Mouse (Mus musculus): ENCODE measurements around the gene Pik3c2a.
A peak's percentile ranks its signal among the peaks of the same experiment; 100 is the strongest.

Pik3c2a gene

DNA sequence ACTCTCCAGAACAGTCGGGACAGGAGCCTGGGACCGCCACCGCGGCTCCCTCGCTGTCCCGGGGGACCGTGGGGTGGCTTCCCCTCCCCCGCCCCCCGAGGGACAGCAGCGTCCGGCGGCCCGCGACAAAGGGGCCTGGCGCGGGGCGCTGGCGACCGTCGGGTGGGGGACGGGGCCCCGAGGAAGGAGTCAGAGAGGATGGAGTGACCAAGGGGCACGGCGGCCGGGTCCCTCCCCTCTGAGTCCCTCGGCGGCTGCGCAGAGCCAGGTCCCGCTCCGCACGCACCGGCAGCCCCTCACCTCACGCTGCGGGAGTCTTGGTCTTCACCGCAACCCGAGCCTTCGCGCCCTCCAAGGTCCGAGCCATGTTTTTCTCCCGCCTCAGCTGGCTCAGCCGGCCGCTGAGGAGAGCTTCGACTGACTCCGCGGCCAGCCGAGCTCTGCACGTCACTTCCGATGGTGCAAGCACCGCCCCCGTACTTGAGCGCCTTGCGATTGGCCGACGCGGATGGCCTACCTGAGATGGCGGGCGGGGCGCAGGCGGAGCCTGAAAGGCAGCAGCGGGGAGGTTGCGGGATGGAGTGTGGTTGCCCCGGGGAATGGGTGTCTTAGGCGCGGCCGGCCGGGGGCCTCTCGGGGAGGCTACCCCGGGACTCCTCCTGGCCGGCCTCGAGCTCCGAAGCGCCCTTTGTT, at the start of gene Pik3c2a:
Gene Pik3c2a (minus strand): TSS at position 446 of the 693 bp plus-strand sequence.
- peak; percentile 97 for DNase-seq (ENCODE audit: low spot score)

DNA sequence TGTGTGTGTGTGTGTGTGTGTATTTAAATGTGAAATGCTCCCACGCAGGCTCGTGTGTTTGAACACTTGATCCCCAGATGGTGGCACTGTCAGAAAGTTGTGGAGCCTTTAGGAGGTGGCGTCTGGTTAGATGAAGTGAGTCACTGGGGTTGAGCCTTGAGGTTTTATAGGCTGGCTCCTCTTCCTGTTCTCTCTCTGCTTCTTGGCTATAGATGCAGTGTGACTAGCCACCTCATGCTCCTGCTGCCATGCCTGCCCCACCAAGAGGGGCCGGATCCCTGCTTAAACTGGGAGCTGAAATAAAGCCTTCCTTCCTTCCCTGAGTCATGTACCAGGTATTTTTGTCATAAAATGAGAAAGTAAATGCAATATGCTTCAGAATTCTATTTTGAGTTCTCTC, 47.9 kb upstream of the Pik3c2a start:
- no peak for DNase-seq (ENCODE audit: low spot score)

GRCm38 (mm10) chr7:116485062-116485601, 41.9 kb upstream of the Pik3c2a start:
- DNase-seq (ENCODE audit: low spot score): no peak

DNA sequence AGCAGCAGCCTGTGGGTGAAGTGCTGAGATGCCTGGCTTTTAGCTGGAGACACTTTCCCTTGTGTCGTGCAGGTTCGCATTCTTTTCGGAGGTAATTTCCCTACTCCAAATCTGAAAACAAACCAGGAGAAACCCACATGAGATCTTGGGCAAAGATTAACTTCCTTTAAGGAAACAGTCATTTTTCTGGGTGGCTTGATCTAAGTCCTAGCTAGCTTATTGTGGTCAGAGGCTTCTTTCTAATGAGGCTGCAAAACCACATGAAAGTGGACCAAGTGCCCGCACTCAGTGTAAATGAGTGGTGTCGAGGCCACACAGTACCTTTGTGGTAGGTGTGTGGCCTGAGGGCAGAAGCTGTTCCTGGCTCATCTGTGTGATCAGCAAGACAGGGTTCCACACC, 41.0 kb upstream of the Pik3c2a start:
- DNase-seq (ENCODE audit: low spot score): no peak

DNA sequence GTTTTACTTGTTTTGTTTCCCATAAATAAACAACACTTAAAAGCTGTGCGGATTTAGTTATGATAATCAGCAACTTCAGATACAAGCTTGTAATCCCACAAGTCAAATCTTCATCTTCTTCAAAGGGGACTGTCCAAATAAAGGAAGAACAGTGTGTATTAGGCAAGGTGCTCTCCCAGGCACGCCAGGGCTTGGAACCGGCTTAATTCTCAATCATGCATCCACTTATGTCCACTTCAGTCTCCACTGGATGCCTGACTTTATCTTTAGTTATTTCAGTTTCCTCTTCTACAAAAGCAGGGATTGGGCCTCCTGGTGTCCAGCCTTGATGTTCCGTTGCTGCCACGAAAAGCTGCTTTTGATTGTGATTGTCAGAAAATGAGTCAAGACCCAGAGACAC, 40.5 kb upstream of the Pik3c2a start:
- no peak for DNase-seq (ENCODE audit: low spot score)

GRCm38 (mm10) chr7:116483106-116483505, 39.9 kb upstream of the Pik3c2a start:
- DNase-seq (ENCODE audit: low spot score): no peak

DNA sequence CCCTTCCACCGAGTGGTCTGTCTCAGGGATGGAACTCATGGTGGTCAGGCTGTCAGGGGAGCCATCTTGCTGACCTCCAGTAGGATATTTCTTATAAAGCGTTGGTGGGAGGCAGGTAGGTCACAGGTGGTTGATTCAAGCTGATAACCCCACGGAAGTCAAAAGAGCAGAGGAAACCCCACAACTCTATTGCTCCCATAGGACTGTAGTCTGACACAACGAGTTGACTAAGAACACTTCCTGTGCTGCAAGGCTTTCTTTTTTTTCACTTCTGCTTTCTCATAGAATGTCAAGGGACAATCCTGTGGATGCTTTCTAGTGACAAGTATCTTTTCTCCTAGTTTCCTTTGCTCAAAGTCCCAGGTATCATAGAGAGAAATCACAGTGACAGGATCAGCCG, 33.0 kb upstream of the Pik3c2a start:
- no peak for DNase-seq (ENCODE audit: low spot score)

- DNase-seq (ENCODE audit: low spot score): no peak
These were observed 32.6 kb upstream of the Pik3c2a start for GRCm38 (mm10) chr7:116475836-116476235.

GRCm38 (mm10) chr7:116462114-116462513, 18.9 kb upstream of the Pik3c2a start:
- no peak for DNase-seq (ENCODE audit: low spot score)

- no peak for DNase-seq (ENCODE audit: low spot score)
These were observed 15.8 kb upstream of the Pik3c2a start for GRCm38 (mm10) chr7:116458985-116459441.

DNA sequence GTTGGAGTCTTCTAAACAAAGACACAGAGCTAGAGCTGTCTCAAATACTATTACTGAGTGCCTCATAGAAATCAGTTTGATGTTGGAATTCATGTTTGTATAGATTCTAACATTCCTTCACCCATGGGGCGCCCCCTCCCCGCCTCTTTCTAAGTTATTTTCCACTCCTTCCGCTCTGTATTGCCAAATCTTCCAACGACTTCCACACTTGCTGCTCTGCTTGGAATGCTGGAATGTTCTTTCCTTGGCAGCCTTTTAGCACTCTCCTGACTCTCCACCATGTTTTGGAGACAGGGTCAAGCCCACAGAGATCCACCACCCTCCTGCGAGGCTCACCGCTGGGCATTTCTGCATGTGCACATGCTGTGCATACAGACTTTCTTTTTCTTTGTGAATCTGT, 14.1 kb upstream of the Pik3c2a start:
- DNase-seq (ENCODE audit: low spot score): no peak

- DNase-seq (ENCODE audit: low spot score): no peak
These were observed 13.7 kb upstream of the Pik3c2a start for GRCm38 (mm10) chr7:116456964-116457363.

GRCm38 (mm10) chr7:116446645-116447044, 3.4 kb upstream of the Pik3c2a start:
- no peak for DNase-seq (ENCODE audit: low spot score)

GRCm38 (mm10) chr7:116444326-116444809, 1.1 kb upstream of the Pik3c2a start:
- peak; percentile 35 for DNase-seq (ENCODE audit: low spot score)

- no peak for DNase-seq (ENCODE audit: low spot score)
These were observed 562 bp upstream of the Pik3c2a start for GRCm38 (mm10) chr7:116443697-116444325.

GRCm38 (mm10) chr7:116442226-116442625, 1.0 kb downstream of the Pik3c2a start:
- DNase-seq (ENCODE audit: low spot score): no peak

DNA sequence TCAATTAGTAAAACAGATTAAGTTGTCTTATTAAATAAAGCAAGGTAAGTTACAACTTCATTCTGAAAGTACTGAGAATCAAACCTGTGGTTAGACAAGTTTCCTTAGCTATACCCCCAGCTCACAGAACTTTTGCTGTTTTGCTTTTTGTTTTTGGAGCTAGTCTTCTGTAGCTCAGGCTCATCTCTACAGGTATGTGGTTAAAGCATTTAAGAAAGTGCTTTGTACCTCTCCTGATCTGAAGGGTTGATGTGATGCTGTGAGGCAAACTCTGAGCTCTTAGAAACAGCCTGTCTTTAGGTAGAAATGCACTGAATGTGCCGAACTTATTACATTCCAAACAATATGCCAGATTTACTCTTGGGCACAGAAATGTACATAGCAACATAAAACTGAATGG, 1.9 kb downstream of the Pik3c2a start:
- DNase-seq (ENCODE audit: low spot score): no peak

- no peak for DNase-seq (ENCODE audit: low spot score)
These were observed 11.6 kb downstream of the Pik3c2a start for GRCm38 (mm10) chr7:116431661-116432060.

DNA sequence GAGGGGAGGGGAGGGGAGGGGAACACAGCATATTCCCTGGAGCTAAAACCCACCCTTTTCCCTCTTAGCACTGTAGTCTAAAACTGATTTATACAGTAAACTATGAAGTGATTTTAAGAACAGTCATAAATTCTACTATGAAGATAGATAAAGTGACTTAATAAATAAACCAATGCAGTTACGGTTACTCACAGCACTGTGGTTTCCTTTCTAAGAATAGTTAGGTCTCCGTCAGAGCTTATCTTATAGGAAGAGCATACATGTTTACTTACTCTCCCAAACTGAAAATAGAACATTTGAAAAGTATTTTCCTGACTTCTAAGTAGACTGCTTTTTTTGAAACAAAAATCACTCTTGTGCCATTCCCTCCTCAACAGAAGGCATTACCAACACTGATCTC, 12.3 kb downstream of the Pik3c2a start:
- no peak for DNase-seq (ENCODE audit: low spot score)

GRCm38 (mm10) chr7:116427206-116427605, 16.0 kb downstream of the Pik3c2a start:
- no peak for DNase-seq (ENCODE audit: low spot score)

DNA sequence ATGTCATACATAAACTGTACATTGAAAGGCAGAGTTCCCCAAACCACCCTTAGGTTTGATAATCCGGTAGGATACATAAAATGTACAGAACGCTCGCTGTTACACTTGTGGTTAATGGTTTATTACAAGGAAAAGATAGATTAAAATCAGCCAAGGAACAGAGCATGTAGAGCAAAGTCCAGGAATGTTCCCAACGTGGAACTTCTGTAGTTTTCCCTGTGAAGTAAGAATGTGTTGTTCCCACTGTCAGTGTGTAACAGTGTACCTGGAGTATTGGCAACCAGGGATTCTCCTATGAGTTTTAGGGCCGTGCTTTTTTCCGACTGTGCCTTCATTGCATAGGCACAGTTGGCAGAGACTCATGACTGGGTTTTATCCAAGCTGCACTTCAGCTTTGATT, 17.5 kb downstream of the Pik3c2a start:
- DNase-seq (ENCODE audit: low spot score): no peak

GRCm38 (mm10) chr7:116421081-116421480, 22.2 kb downstream of the Pik3c2a start:
- no peak for DNase-seq (ENCODE audit: low spot score)

DNA sequence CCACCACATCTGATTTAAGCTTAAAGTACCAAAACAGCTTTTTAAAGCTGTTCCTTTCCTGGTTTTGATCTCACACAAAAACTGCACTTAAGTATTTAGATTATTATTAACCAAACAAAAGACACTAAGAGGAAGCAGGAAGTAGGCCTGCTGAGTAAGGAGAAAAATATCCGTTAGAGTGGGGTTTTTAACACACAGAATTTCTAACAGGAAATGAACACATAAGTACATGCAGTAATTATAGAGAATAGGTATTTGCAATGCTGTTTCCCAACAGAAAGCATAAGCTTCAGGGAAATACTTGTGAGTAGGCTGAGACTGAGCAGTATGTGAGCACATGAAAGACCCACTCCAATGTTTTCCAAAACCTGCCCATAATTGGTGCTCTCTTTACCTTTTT, 33.8 kb downstream of the Pik3c2a start:
- no peak for DNase-seq (ENCODE audit: low spot score)

Data from urinary bladder, postnatal 14 days (tissue).